Mouse (Mus musculus): ENCODE data around the gene Cyp4f13.

Gene Cyp4f13

GRCm38 (mm10) chr17:32904414-32904813 is 42.8 kb downstream of the Cyp4f13 start:
- no peak for DNase-seq

GRCm38 (mm10) chr17:32901751-32902525 is 45.3 kb downstream of the Cyp4f13 start:
- DNase-seq, result no peak

DNA sequence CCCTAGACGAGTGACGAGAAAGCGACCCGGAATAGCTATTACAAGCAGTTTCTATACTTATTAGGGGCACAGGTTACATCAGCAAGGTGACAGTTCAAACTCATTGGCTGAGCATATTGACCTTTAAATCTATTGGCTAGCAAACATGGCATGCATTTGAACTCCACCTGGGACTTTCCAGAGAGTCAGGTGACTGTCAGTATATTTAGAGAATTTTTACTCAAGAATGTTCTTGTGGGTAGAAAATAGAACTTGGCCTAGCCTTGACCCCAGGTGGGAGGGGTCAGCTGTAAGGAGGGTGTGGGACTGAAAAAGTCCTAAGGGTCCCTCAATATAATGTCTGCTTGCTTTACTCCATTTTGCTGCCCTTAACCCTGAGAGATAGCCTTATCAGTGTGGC is 51.8 kb downstream of the Cyp4f13 start:
- no peak for DNase-seq

DNA sequence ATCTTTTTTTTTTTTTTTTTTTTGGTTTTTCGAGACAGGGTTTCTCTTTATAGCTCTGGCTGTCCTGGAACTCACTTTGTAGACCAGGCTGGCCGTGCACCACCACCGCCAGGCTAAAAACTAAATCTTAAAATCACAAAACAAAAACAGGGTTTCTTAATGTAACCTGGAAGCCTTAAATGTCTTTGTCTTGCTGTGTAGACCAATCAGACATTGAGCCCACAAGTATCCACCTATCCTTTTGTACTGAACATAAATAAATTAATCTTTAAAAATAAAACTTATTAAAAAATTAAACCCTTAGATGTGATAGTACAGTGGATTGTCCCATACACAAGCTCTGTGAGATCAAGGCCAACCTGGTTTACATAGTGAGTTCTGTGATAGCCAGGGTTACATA is 53.3 kb downstream of the Cyp4f13 start:
- DNase-seq, result no peak

DNA sequence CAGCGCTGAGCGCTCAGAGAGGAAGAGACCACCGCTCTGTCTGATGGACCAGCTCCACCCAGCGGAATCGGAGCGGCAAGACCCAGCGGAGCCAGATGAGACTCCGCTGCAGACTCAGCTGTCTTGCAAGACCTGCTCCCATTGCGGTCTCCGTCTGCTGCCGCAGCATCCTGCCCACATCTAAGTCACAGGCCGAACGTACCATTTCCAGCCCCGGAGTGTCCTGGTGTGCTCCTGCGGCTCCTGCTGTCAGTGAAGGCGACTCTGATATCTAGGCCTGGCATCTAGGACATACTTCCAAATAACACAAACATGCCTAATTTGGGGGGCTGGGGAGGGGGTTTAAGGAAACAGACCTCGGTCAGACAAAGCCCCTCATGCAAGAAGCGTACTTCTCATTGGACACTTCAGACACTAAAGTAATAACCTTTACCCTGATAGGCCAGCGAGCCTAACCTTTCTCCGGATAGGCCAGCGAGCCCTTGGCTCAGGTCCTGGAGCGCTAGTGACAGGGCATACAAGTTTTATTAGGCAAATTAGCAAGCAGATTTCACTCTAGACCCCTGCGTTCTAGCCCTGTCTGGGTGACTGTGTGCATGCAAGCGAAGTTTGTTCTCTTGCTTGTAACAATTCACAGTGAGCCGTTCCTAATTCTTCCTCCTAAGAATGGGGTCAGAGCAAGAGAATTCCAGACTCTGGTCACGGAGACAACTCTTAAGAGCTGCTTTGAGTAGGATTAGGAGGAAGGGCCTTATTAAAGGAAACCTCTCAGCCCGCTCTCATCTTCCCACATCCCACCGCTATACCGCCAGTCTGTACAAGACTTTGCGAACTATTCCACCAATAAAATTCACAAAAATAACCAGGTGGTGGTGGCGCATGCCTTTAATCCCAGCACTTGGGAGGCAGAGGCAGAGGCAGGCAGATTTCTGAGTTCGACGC is 55.7 kb downstream of the Cyp4f13 start, which contains the start of gene Zfp870:
Gene Zfp870, minus strand, starts transcription at position 404 of the 942 bp plus-strand sequence.
- peak; percentile 75 to 83 for DNase-seq

- no peak for DNase-seq
Measured at GRCm38 (mm10) chr17:32890852-32891238, 56.4 kb downstream of the Cyp4f13 start.

DNA sequence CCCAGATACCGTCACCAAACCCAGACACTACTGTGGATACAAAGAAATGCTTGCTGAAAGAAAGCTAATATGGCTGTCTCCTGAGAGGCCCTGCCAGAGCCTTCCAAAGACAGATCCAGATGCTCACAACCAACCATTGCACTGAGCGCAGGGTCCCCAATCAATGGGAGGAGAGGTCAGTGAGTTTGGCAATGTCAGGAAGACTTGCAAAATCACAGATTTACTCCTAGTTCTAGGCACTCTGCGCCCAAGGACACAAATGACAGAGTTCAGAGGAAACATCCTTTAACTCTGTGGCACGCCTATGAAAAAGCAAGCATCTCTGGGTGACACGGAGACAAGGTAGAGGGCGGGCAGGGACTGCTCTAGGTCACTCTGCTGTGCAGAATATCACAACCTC is 57.6 kb downstream of the Cyp4f13 start:
- no peak for DNase-seq

GRCm38 (mm10) chr17:32880320-32881218 is 66.6 kb downstream of the Cyp4f13 start:
- no peak for DNase-seq

GRCm38 (mm10) chr17:32878773-32879172 is 68.4 kb downstream of the Cyp4f13 start:
- no peak for DNase-seq

- no peak for DNase-seq
Measured at GRCm38 (mm10) chr17:32877471-32878171, 69.6 kb downstream of the Cyp4f13 start.
